Comparison of ENCODE assay signal across 34 mouse cellular contexts in genomic region chr4:129282786-129283185, GRCm38 (mm10).
"Had no signal": no experiment of that assay in that cellular context is flagged by ENCODE, and none has a peak within 500 bp of the region (broad histone marks: within the 10 kb centered on the region; RNA-seq: fewer than 3 reads in every experiment).

No protein-coding gene starts in this region.

- H3K36me3 ChIP-seq: heart, embryonic 12.5 days; heart, embryonic 13.5 days; heart, embryonic 15.5 days; hindbrain, embryonic 10.5 days; hindbrain, embryonic 12.5 days; hindbrain, embryonic 13.5 days; hindbrain, embryonic 15.5 days; intestine, embryonic 15.5 days; kidney, embryonic 15.5 days had no signal

- H3K4me2 ChIP-seq: heart, embryonic 12.5 days; heart, embryonic 13.5 days; heart, embryonic 15.5 days; hindbrain, embryonic 12.5 days; hindbrain, embryonic 13.5 days; hindbrain, embryonic 14.5 days; hindbrain, embryonic 15.5 days; intestine, embryonic 15.5 days; kidney, embryonic 15.5 days had no signal

- H3K27ac ChIP-seq: heart, embryonic 13.5 days; heart, embryonic 15.5 days; hindbrain, embryonic 10.5 days; hindbrain, embryonic 12.5 days; hindbrain, embryonic 13.5 days; hindbrain, embryonic 14.5 days; hindbrain, embryonic 15.5 days; hindbrain, postnatal 0 days; intestine, embryonic 15.5 days; kidney, embryonic 15.5 days; kidney, postnatal 0 days; layer of hippocampus, adult 2 months; left cerebral cortex, adult 2 months had no signal

- DNase-seq: heart, postnatal 10 days; heart, postnatal 14 days; heart, postnatal 36 days; heart, postnatal 4 days; kidney, adult 11 months; kidney, adult 18-20 months; kidney, adult 2 months; kidney, adult 8-10 months; kidney, adult 9 months; kidney, postnatal 10 days; kidney, postnatal 14 days; kidney, postnatal 25 days; kidney, postnatal 36 days; kidney, postnatal 4 days; layer of hippocampus, adult 9-11 months; layer of hippocampus, postnatal 36 days had no signal

- H3K9ac ChIP-seq: heart, embryonic 12.5 days; heart, embryonic 13.5 days; heart, embryonic 15.5 days; hindbrain, embryonic 12.5 days; hindbrain, embryonic 13.5 days; hindbrain, embryonic 14.5 days; hindbrain, embryonic 15.5 days; intestine, embryonic 15.5 days; kidney, embryonic 15.5 days had no signal

- H3K9me3 ChIP-seq: heart, embryonic 13.5 days; heart, embryonic 15.5 days; hindbrain, embryonic 10.5 days; hindbrain, embryonic 12.5 days; hindbrain, embryonic 13.5 days; hindbrain, embryonic 15.5 days; intestine, embryonic 15.5 days; kidney, embryonic 15.5 days had no signal

- H3K4me3 ChIP-seq: heart, embryonic 12.5 days; heart, embryonic 13.5 days; heart, embryonic 15.5 days; hindbrain, embryonic 10.5 days; hindbrain, embryonic 12.5 days; hindbrain, embryonic 13.5 days; hindbrain, embryonic 15.5 days; intestine, embryonic 15.5 days; kidney, embryonic 15.5 days; layer of hippocampus, adult 2 months; left cerebral cortex, adult 2 months had no signal

- ATAC-seq: hindbrain, embryonic 16.5 days; hindbrain, postnatal 0 days; inflammation-experienced regulatory T-cells, adult 6 months; intestine, embryonic 15.5 days; intestine, embryonic 16.5 days; intestine, postnatal 0 days had no signal
